10 mouse cellular contexts compared by ENCODE assay signal in genomic region chr7:128433213-128433612, GRCm38 (mm10). TPM values are rescaled to one million over a fixed set of nuclear protein-coding genes. Genes with fewer than 3 reads are reported as not detected.
A peak's percentile ranks its signal among the peaks of the same experiment; 100 is the strongest.
DNase-seq lines count a peak whose midpoint lies in the region; ATAC-seq and TF ChIP-seq lines count a peak whose summit lies in the region.
"Had no signal": no experiment of that assay in that cellular context is flagged by ENCODE, and none has a peak within 500 bp of the region (broad histone marks: within the 10 kb centered on the region; RNA-seq: fewer than 3 reads in every experiment).

No protein-coding gene starts in this region.

- no peak for DNase-seq in kidney, postnatal 0 days (ENCODE audit: low spot score)
- no peak for DNase-seq in kidney, adult 18-20 months
- no peak for DNase-seq in neural tube, embryonic 10.5 days (ENCODE audit: extremely low spot score, low spot score)
- peak; percentile 34 for DNase-seq in adipocyte (ENCODE audit: low spot score)
- DNase-seq: gastrocnemius, postnatal 14 days had no signal

- no peak overlapping the region for H3K9ac ChIP-seq in kidney, postnatal 0 days (ENCODE audit: low read depth, low read length)
- H3K9ac ChIP-seq in neural tube, embryonic 14.5 days (replicated peaks; ENCODE audit: low read depth, low read length) = no peak overlapping the region
- no peak overlapping the region for H3K9ac ChIP-seq in forebrain, embryonic 15.5 days (replicated peaks)
- H3K9ac ChIP-seq: embryonic facial prominence, embryonic 15.5 days had no signal

- H3K4me2 ChIP-seq in kidney, postnatal 0 days (ENCODE audit: low read length) = no peak overlapping the region
- no peak overlapping the region for H3K4me2 ChIP-seq in neural tube, embryonic 14.5 days (ENCODE audit: low read depth, low read length)
- H3K4me2 ChIP-seq in forebrain, embryonic 15.5 days (replicated peaks) = no peak overlapping the region
- H3K4me2 ChIP-seq: embryonic facial prominence, embryonic 15.5 days had no signal

- no peaks in the 10 kb centered on the region for H3K27me3 ChIP-seq in kidney, postnatal 0 days (ENCODE audit: insufficient read depth, low read length)
- no peaks in the 10 kb centered on the region for H3K27me3 ChIP-seq in neural tube, embryonic 14.5 days (ENCODE audit: control insufficient read depth, insufficient read depth, low read length)
- no peaks in the 10 kb centered on the region for H3K27me3 ChIP-seq in small intestine, adult 2 months (ENCODE audit: control insufficient read depth, insufficient read depth, low read length)
- no peaks in the 10 kb centered on the region for H3K27me3 ChIP-seq in forebrain, embryonic 15.5 days
- H3K27me3 ChIP-seq: embryonic facial prominence, embryonic 15.5 days had no signal

- H3K36me3 ChIP-seq in kidney, postnatal 0 days (ENCODE audit: insufficient read depth, low read length) = no peaks in the 10 kb centered on the region
- H3K36me3 ChIP-seq in neural tube, embryonic 14.5 days (ENCODE audit: control insufficient read depth, insufficient read depth, low read length) = no peaks in the 10 kb centered on the region
- no peaks in the 10 kb centered on the region for H3K36me3 ChIP-seq in small intestine, adult 2 months (ENCODE audit: control insufficient read depth, insufficient read depth, low read length)
- no peaks in the 10 kb centered on the region for H3K36me3 ChIP-seq in forebrain, embryonic 15.5 days
- H3K36me3 ChIP-seq: embryonic facial prominence, embryonic 15.5 days had no signal

- H3K4me1 ChIP-seq in kidney, postnatal 0 days (replicated peaks; ENCODE audit: insufficient read depth, low read length) = no peaks in the 10 kb centered on the region
- H3K4me1 ChIP-seq in neural tube, embryonic 14.5 days (ENCODE audit: control insufficient read depth, insufficient read depth, low read length) = no peaks in the 10 kb centered on the region
- no peaks in the 10 kb centered on the region for H3K4me1 ChIP-seq in small intestine, adult 2 months (ENCODE audit: control insufficient read depth, insufficient read depth, insufficient read length, low read length)
- H3K4me1 ChIP-seq in forebrain, embryonic 15.5 days = no peaks in the 10 kb centered on the region; the same call in 1 of the 2 replicates
- H3K4me1 ChIP-seq: embryonic facial prominence, embryonic 15.5 days had no signal

- WGBS in kidney, postnatal 0 days = 48% methylated on average over 1 of the region's 1 CpGs
- 65% methylated on average over 1 of the region's 1 CpGs for WGBS in neural tube, embryonic 14.5 days
- WGBS in small intestine, adult 2 months = 48% methylated on average over 1 of the region's 1 CpGs
- 67% methylated on average over 1 of the region's 1 CpGs for WGBS in forebrain, embryonic 15.5 days

- H3K27ac ChIP-seq in kidney, postnatal 0 days = no peak overlapping the region
- H3K27ac ChIP-seq in neural tube, embryonic 14.5 days (ENCODE audit: low read depth, low read length) = no peak overlapping the region
- no peak overlapping the region for H3K27ac ChIP-seq in small intestine, adult 2 months (ENCODE audit: insufficient read depth, low read depth, low read length)
- H3K27ac ChIP-seq in forebrain, embryonic 15.5 days (replicated peaks) = no peak overlapping the region
- H3K27ac ChIP-seq: embryonic facial prominence, embryonic 15.5 days; macrophage had no signal

- no peaks in the 10 kb centered on the region for H3K9me3 ChIP-seq in kidney, postnatal 0 days (replicated peaks; ENCODE audit: low read length)
- H3K9me3 ChIP-seq in neural tube, embryonic 14.5 days (ENCODE audit: control insufficient read depth, low read length) = no peaks in the 10 kb centered on the region
- no peaks in the 10 kb centered on the region for H3K9me3 ChIP-seq in forebrain, embryonic 15.5 days
- H3K9me3 ChIP-seq: embryonic facial prominence, embryonic 15.5 days had no signal

- no peak for TF ChIP-seq POLR2A in small intestine, adult 2 months (IDR thresholded peaks at IDR 0.05; ENCODE audit: low read depth, low read length)

- no peak for ATAC-seq in kidney, postnatal 0 days (replicated peaks; ENCODE audit: low FRiP score, low read depth)
- ATAC-seq in neural tube, embryonic 14.5 days (ENCODE audit: low read depth) = 0 out of 2 replicates have a peak, but pooled peaks have one; percentile 61
- ATAC-seq in forebrain, embryonic 15.5 days (replicated peaks) = no peak

- H3K4me3 ChIP-seq in kidney, postnatal 0 days (replicated peaks; ENCODE audit: low read depth, low read length) = no peak overlapping the region
- no peak overlapping the region for H3K4me3 ChIP-seq in neural tube, embryonic 14.5 days (ENCODE audit: low read depth, low read length)
- H3K4me3 ChIP-seq in small intestine, adult 2 months (ENCODE audit: low read depth, low read length) = no peak overlapping the region
- H3K4me3 ChIP-seq in forebrain, embryonic 15.5 days = no peak overlapping the region
- H3K4me3 ChIP-seq: embryonic facial prominence, embryonic 15.5 days had no signal

- TF ChIP-seq CTCF in kidney, postnatal 0 days (IDR thresholded peaks at IDR 0.05; ENCODE audit: low read depth) = peak; percentile 49
- 0 out of 2 replicates have a peak, but pooled peaks have one; percentile 5 for TF ChIP-seq CTCF in small intestine, adult 2 months (IDR thresholded peaks at IDR 0.05; ENCODE audit: extremely low read depth, insufficient read length, insufficient replicate concordance, low read depth, low read length)

RNA-seq across cellular contexts. Expression of gene Rgs10, which starts 14.7 kb away (rescaled TPM):
- polyA plus RNA-seq in kidney, postnatal 0 days (2015; fragmentation: Nextera tagmentation; extraction: Ambion mirVana) = 5.4 and 6.6 TPM in 2 replicates
- 52.9 and 56.8 TPM in 2 replicates for polyA plus RNA-seq in neural tube, embryonic 14.5 days (2014; fragmentation: Nextera tagmentation; extraction: Ambion mirVana)
- 3.4 and 9.0 TPM in 2 replicates for polyA plus RNA-seq in small intestine, adult 2 months (2012; rRNA removed)
- 21.9 and 22.2 TPM in 2 replicates for polyA plus RNA-seq in forebrain, embryonic 15.5 days (2015; fragmentation: Nextera tagmentation; extraction: Ambion mirVana)

RNA-seq across cellular contexts. Expression of gene Tial1, which starts 28.3 kb away (rescaled TPM):
- polyA plus RNA-seq in kidney, postnatal 0 days (2015; fragmentation: Nextera tagmentation; extraction: Ambion mirVana) = 21.4 and 23.5 TPM in 2 replicates
- polyA plus RNA-seq in neural tube, embryonic 14.5 days (2014; fragmentation: Nextera tagmentation; extraction: Ambion mirVana) = 41.0 and 41.7 TPM in 2 replicates
- polyA plus RNA-seq in small intestine, adult 2 months (2012; rRNA removed) = 9.5 and 11.6 TPM in 2 replicates
- polyA plus RNA-seq in forebrain, embryonic 15.5 days (2015; fragmentation: Nextera tagmentation; extraction: Ambion mirVana) = 31.6 and 35.0 TPM in 2 replicates
